Mouse (Mus musculus) thymus, adult 2 months (tissue): ENCODE data around the gene Fbn1.

Experiments
- CTCF ChIP-seq: fragments of 200-500 bp; IDR thresholded peaks from 2 replicates; pipeline ENCODE4 v1.5.1; 2012; ENCODE audit warnings: mild to moderate bottlenecking, control low read depth, low read length, moderate library complexity, borderline replicate concordance; ENCODE audit not compliant: control insufficient read depth, poor library complexity, insufficient read depth; ENCODE audit errors: extremely low read depth
- POLR2A ChIP-seq: fragments of 200-500 bp; IDR thresholded peaks from 2 replicates; pipeline ENCODE4 v1.6.1; 2012; ENCODE audit warnings: mild to moderate bottlenecking, low read length, control low read depth, moderate library complexity; ENCODE audit not compliant: control insufficient read depth, poor library complexity, insufficient read depth; ENCODE audit errors: extremely low read depth

DNA sequence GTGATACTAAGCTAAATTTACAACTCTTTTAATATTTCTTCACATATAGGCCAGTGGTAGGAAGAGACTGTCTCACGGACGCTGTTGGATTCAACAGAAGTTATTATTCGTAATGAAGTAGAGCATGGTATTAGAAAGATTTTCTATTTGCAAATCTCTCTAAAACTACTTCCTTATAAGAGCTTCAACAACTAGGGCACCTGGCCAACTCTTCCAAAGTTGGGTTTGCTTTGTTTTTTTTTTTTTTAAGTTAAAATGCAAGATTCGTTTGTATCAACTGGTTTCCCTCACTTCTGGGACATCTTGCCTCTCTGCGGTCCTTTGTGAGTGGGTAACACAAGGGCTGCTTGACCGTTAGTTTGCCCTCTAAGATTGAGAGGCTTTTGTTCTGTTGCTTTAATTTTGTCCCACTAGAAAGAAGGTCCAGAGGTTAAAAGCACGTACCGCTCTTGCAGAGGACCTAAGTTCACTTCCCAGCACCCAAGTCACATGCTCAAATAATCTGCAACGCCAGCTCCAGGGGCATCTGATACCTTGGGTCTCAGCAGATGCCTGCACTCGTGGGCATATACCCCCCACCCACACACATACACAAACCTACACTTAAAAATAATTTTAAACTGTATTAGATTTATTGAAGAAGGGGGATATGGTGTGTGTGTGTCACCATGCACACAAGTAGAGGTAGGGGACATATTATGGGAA is 91.1 kb downstream of the Fbn1 start:
- no peak for TF ChIP-seq CTCF
- TF ChIP-seq POLR2A, result no peak
